Mouse (Mus musculus): Measurements from ENCODE around the gene Cdkal1. TPM values are rescaled to one million over a fixed set of nuclear protein-coding genes. Genes with fewer than 3 reads are reported as not detected.

Gene Cdkal1
- polyA plus RNA-seq, 1 experiment from 2014 or later: 23.9 TPM

DNA sequence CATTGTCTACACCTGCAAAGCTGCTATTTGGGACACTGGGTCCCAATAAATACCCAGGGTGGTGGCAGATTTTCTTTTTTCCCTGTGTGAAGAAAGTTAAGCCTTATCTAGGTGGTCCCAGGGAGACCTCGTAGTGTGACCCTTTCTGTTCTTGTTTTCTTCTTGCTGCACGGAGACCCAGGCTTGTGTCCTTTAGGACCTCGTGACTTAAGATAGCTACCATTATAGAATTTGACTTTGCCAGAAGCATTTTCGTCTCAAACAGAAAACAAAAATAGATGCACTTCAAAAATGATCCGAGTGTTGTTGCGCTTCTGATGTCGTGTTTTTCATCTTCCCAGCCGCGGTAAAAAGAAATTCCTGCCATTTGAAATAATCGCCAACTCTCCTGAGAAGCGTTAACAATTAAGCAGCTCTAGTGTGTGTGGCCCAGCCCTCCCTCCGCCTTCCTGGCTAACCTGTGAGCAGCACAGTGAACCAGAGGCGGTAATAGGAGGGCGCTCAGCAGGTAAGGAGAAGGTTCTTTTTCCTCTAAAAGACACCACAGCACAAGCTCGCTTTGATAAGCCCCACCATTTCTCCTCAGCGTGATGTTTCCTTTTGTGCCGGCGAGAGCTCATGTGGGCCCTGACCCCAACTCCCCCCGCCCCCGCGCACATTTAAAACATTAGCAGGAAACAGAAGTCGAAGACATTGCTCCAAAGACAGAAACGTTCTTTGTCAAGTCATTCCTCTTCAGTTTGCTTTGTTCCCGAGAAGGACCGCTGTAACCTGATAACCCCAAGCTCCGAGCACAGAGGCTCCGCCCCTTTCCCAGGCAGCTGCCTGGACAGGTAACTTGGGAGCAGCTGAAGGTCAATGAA, 645.1 kb downstream of the Cdkal1 start:
- Histone ChIP-seq H3K27ac (ENCODE audit: low read depth, low read length) (peak overlapping the region; percentile 55; the same call in 1 of the 2 replicates), H3K36me3 (ENCODE audit: control insufficient read depth, insufficient read depth, low read length) (no peaks in the 10 kb centered on the region), H3K4me1 (ENCODE audit: control insufficient read depth, insufficient read depth, low read length) (peaks cover 12% of the 10 kb centered on the region), H3K4me2 (ENCODE audit: low read length) (peak overlapping the region; percentile 61), H3K9ac (ENCODE audit: low read length) (peak overlapping the region; percentile 26), H3K27me3 (replicated peaks; ENCODE audit: control insufficient read depth, insufficient read depth, low read length) (no peaks in the 10 kb centered on the region), H3K4me3 (ENCODE audit: low read depth, low read length) (peak overlapping the region; percentile 24), H3K9me3 (replicated peaks; ENCODE audit: control insufficient read depth, low read length) (no peaks in the 10 kb centered on the region)
- WGBS: 4% methylated on average over 27 of the region's 27 CpGs
- ATAC-seq (peak; percentile 80), DNase-seq (ENCODE audit: low spot score) (peak; percentile 56)

DNA sequence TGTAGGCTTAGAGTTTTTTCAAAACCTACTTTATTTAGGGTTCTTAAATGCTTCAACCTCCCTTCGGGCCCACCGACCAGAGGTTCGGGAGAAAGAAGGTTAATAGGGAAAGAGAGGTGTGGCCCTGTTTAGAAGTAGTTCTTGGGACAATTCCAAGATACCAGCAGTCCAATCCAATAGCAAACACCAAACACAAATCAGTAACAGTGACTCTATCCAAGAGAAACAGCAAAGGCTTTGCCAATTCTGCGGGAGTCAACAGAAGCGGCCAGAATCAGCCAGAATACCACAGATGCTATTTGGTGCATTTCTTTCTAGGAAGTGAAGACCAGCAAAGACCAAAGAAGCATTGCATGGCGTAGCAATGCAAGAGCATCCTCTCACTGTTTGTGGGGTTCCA, 646.7 kb downstream of the Cdkal1 start:
- DNase-seq (ENCODE audit: low spot score) (no peak), ATAC-seq (no peak)
- peaks cover 12% of the 10 kb centered on the region for H3K4me1 ChIP-seq (ENCODE audit: control insufficient read depth, insufficient read depth, low read length)
- H3K36me3 ChIP-seq (ENCODE audit: control insufficient read depth, insufficient read depth, low read length): no peaks in the 10 kb centered on the region
- H3K4me3 ChIP-seq (ENCODE audit: low read depth, low read length): no peak overlapping the region
- H3K27ac ChIP-seq (ENCODE audit: low read depth, low read length): no peak overlapping the region
- H3K4me2 ChIP-seq (ENCODE audit: low read length): no peak overlapping the region
- WGBS: 98% methylated on average over 6 of the region's 6 CpGs
- no peaks in the 10 kb centered on the region for H3K9me3 ChIP-seq (replicated peaks; ENCODE audit: control insufficient read depth, low read length)
- no peaks in the 10 kb centered on the region for H3K27me3 ChIP-seq (replicated peaks; ENCODE audit: control insufficient read depth, insufficient read depth, low read length)
- no peak overlapping the region for H3K9ac ChIP-seq (ENCODE audit: low read length)

DNA sequence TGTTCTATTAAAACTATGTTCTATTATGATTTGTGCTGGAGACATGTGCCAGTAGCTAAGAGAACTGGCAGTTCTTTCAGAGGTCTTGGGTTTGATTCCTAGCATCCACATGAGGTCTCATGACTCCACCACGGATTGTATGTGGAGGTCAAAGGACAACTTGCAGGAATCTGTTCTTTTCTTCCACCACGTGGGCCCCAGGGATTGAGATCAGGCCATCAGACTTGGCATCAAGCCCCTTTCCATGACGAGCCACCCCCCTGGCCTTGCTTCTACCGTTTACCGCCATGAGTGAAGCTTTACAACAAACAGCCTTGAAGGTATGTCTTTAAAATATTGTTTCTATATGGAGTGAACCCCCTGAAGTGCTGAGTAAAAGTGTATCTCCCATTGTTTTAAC, 651.6 kb downstream of the Cdkal1 start:
- WGBS: 85% methylated on average over 5 of the region's 5 CpGs
- no peak for DNase-seq (ENCODE audit: low spot score)
- peaks cover 3% of the 10 kb centered on the region; the same call in 1 of the 2 replicates for H3K4me1 ChIP-seq (ENCODE audit: control insufficient read depth, insufficient read depth, low read length)
- no peak overlapping the region for H3K27ac ChIP-seq (ENCODE audit: low read depth, low read length)
- no peak for ATAC-seq
- H3K36me3 ChIP-seq (ENCODE audit: control insufficient read depth, insufficient read depth, low read length): no peaks in the 10 kb centered on the region
- no peak overlapping the region for H3K4me2 ChIP-seq (ENCODE audit: low read length)
- H3K27me3 ChIP-seq (replicated peaks; ENCODE audit: control insufficient read depth, insufficient read depth, low read length): no peaks in the 10 kb centered on the region
- no peaks in the 10 kb centered on the region for H3K9me3 ChIP-seq (replicated peaks; ENCODE audit: control insufficient read depth, low read length)
- no peak overlapping the region for H3K4me3 ChIP-seq (ENCODE audit: low read depth, low read length)
- no peak overlapping the region for H3K9ac ChIP-seq (ENCODE audit: low read length)

DNA sequence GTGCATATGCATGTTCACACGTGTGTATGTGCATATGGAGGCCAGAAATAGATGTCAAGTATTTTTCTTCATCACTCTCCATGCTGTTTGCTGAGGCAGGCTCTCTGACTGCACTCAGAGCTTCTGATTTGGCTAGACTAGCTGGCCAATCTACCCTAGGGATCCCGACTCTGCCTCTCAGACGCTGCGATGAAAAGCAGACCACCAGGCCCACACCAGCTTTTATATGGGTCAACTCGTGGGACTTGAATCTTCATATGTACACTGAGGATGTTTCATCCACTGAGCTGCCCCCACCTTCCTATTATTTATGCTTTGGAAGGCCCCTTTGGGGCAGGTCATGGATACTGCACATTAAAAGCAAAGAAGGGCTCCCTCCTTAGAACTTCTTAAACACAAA, 652.0 kb downstream of the Cdkal1 start:
- Histone ChIP-seq H3K27ac (ENCODE audit: low read depth, low read length) (no peak overlapping the region), H3K27me3 (replicated peaks; ENCODE audit: control insufficient read depth, insufficient read depth, low read length) (no peaks in the 10 kb centered on the region), H3K4me1 (ENCODE audit: control insufficient read depth, insufficient read depth, low read length) (peaks cover 3% of the 10 kb centered on the region; the same call in 1 of the 2 replicates), H3K9ac (ENCODE audit: low read length) (no peak overlapping the region), H3K4me2 (ENCODE audit: low read length) (no peak overlapping the region), H3K9me3 (replicated peaks; ENCODE audit: control insufficient read depth, low read length) (no peaks in the 10 kb centered on the region), H3K4me3 (ENCODE audit: low read depth, low read length) (no peak overlapping the region), H3K36me3 (ENCODE audit: control insufficient read depth, insufficient read depth, low read length) (no peaks in the 10 kb centered on the region)
- 97% methylated on average over 5 of the region's 5 CpGs for WGBS
- DNase-seq (ENCODE audit: low spot score) (no peak), ATAC-seq (no peak)

GRCm38 (mm10) chr13:29202562-29202961, 652.9 kb downstream of the Cdkal1 start:
- DNase-seq (ENCODE audit: low spot score) (peak; percentile 37), ATAC-seq (no peak; the same call in 1 of the 2 replicates)
- H3K9ac ChIP-seq (ENCODE audit: low read length): no peak overlapping the region
- no peak overlapping the region for H3K4me3 ChIP-seq (ENCODE audit: low read depth, low read length)
- H3K9me3 ChIP-seq (replicated peaks; ENCODE audit: control insufficient read depth, low read length): no peaks in the 10 kb centered on the region
- no peak overlapping the region for H3K4me2 ChIP-seq (ENCODE audit: low read length)
- H3K27me3 ChIP-seq (replicated peaks; ENCODE audit: control insufficient read depth, insufficient read depth, low read length): no peaks in the 10 kb centered on the region
- H3K27ac ChIP-seq (ENCODE audit: low read depth, low read length): no peak overlapping the region
- H3K4me1 ChIP-seq (ENCODE audit: control insufficient read depth, insufficient read depth, low read length): peaks cover 3% of the 10 kb centered on the region; the same call in 1 of the 2 replicates
- 31% methylated on average over 2 of the region's 2 CpGs for WGBS
- no peaks in the 10 kb centered on the region for H3K36me3 ChIP-seq (ENCODE audit: control insufficient read depth, insufficient read depth, low read length)

DNA sequence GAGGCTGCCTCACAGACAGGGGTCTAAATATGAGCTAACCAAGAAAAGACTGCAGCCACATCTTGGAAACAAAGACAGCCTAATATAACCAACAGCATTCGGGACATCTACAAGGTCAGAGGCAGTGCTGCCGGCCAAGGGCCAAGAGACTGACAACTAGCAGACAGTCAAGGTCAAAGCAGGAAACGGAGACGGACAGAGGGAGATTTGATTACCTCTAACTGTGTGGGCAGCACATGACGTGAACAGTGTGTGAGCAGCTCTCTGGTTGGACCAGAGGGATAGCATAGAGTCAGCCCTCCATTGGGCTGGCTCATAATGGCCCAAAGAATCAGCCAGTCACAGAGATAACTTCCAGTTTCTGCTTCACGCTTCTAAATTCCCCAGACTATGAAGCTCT, 655.8 kb downstream of the Cdkal1 start:
- H3K9me3 ChIP-seq (replicated peaks; ENCODE audit: control insufficient read depth, low read length): no peaks in the 10 kb centered on the region
- no peaks in the 10 kb centered on the region for H3K27me3 ChIP-seq (replicated peaks; ENCODE audit: control insufficient read depth, insufficient read depth, low read length)
- no peak overlapping the region for H3K4me2 ChIP-seq (ENCODE audit: low read length)
- H3K9ac ChIP-seq (ENCODE audit: low read length): no peak overlapping the region
- no peaks in the 10 kb centered on the region for H3K36me3 ChIP-seq (ENCODE audit: control insufficient read depth, insufficient read depth, low read length)
- no peak overlapping the region for H3K4me3 ChIP-seq (ENCODE audit: low read depth, low read length)
- 72% methylated on average over 6 of the region's 6 CpGs for WGBS
- H3K4me1 ChIP-seq (ENCODE audit: control insufficient read depth, insufficient read depth, low read length): peaks cover 27% of the 10 kb centered on the region
- no peak for ATAC-seq
- peak overlapping the region; percentile 58; the same call in 1 of the 2 replicates for H3K27ac ChIP-seq (ENCODE audit: low read depth, low read length)
- DNase-seq (ENCODE audit: low spot score): no peak

- ATAC-seq (peak; percentile 21; the same call in 1 of the 2 replicates), DNase-seq (ENCODE audit: low spot score) (peak; percentile 52)
- H3K4me3 ChIP-seq (ENCODE audit: low read depth, low read length): no peak overlapping the region
- WGBS: 23% methylated on average over 9 of the region's 9 CpGs
- no peaks in the 10 kb centered on the region for H3K27me3 ChIP-seq (replicated peaks; ENCODE audit: control insufficient read depth, insufficient read depth, low read length)
- H3K9ac ChIP-seq (ENCODE audit: low read length): no peak overlapping the region; the same call in 1 of the 2 replicates
- no peaks in the 10 kb centered on the region for H3K36me3 ChIP-seq (ENCODE audit: control insufficient read depth, insufficient read depth, low read length)
- peak overlapping the region; percentile 63 for H3K27ac ChIP-seq (ENCODE audit: low read depth, low read length)
- peaks cover 27% of the 10 kb centered on the region for H3K4me1 ChIP-seq (ENCODE audit: control insufficient read depth, insufficient read depth, low read length)
- H3K9me3 ChIP-seq (replicated peaks; ENCODE audit: control insufficient read depth, low read length): no peaks in the 10 kb centered on the region
- H3K4me2 ChIP-seq (ENCODE audit: low read length): no peak overlapping the region
These were observed 658.5 kb downstream of the Cdkal1 start for GRCm38 (mm10) chr13:29196798-29197498.

DNA sequence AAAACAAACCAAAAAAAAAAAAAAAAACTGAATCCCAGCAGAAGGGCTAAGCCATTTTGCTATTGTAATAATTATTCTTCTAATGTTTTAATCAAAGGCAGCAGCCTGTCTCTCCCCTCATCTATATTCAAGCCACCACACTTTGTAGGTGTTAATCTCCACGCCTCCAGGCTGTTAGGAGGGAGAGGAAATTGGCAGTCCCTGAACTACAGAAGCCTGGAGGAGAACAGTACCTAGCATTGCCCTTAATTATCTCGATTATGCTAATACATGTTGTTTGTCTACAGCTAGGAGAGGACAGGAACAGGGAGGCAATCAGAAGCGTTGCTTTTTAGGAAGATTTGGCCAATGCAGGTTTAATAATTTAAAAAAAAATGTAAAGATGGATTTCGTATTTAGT, 659.8 kb downstream of the Cdkal1 start:
- ATAC-seq (peak; percentile 91), DNase-seq (ENCODE audit: low spot score) (peak; percentile 91)
- Histone ChIP-seq H3K27ac (ENCODE audit: low read depth, low read length) (peak overlapping the region; percentile 92), H3K4me3 (ENCODE audit: low read depth, low read length) (no peak overlapping the region), H3K9ac (ENCODE audit: low read length) (no peak overlapping the region), H3K4me2 (ENCODE audit: low read length) (no peak overlapping the region), H3K27me3 (replicated peaks; ENCODE audit: control insufficient read depth, insufficient read depth, low read length) (no peaks in the 10 kb centered on the region), H3K4me1 (ENCODE audit: control insufficient read depth, insufficient read depth, low read length) (peaks cover 27% of the 10 kb centered on the region), H3K36me3 (ENCODE audit: control insufficient read depth, insufficient read depth, low read length) (no peaks in the 10 kb centered on the region), H3K9me3 (replicated peaks; ENCODE audit: control insufficient read depth, low read length) (no peaks in the 10 kb centered on the region)
- 11% methylated on average over 4 of the region's 4 CpGs for WGBS

Measured in forebrain, embryonic 14.5 days (tissue).